Mouse (Mus musculus): Measurements from ENCODE around the gene Stat3.

Stat3 gene

GRCm38 (mm10) chr11:100939512-100940151, at the start of gene Stat3:
Stat3 (minus strand) TSS chr11:100939540.
- DNase-seq, result peak; percentile 100

GRCm38 (mm10) chr11:100988674-100989073, 49.3 kb upstream of the Stat3 start:
- no peak for DNase-seq

- no peak for DNase-seq
Observed at GRCm38 (mm10) chr11:100985607-100986006, 46.3 kb upstream of the Stat3 start.

- no peak for DNase-seq
Observed at GRCm38 (mm10) chr11:100983778-100984131, 44.4 kb upstream of the Stat3 start.

- DNase-seq, result peak; percentile 89
Observed at GRCm38 (mm10) chr11:100983125-100983777, 43.9 kb upstream of the Stat3 start.

- no peak for DNase-seq
Observed at GRCm38 (mm10) chr11:100982087-100982486, 42.7 kb upstream of the Stat3 start.

- DNase-seq, result no peak
Observed at GRCm38 (mm10) chr11:100981236-100981635, 41.9 kb upstream of the Stat3 start.

- no peak for DNase-seq
Observed at GRCm38 (mm10) chr11:100980438-100980837, 41.1 kb upstream of the Stat3 start.

- DNase-seq, result peak; percentile 80
Observed at GRCm38 (mm10) chr11:100979887-100980286, 40.5 kb upstream of the Stat3 start.

GRCm38 (mm10) chr11:100975241-100975640, 35.9 kb upstream of the Stat3 start:
- no peak for DNase-seq

GRCm38 (mm10) chr11:100974381-100974970, 35.1 kb upstream of the Stat3 start:
- DNase-seq, result no peak

GRCm38 (mm10) chr11:100973245-100973644, 33.9 kb upstream of the Stat3 start:
- DNase-seq, result no peak

GRCm38 (mm10) chr11:100971455-100971854, 32.1 kb upstream of the Stat3 start:
- DNase-seq, result no peak

GRCm38 (mm10) chr11:100970557-100970937, 31.2 kb upstream of the Stat3 start, which contains the start of gene Cavin1:
Cavin1 (minus strand) TSS chr11:100970887.
- DNase-seq, result peak; percentile 100

GRCm38 (mm10) chr11:100969744-100970556, 30.6 kb upstream of the Stat3 start:
- DNase-seq, result peak; percentile 89

GRCm38 (mm10) chr11:100969189-100969743, 29.9 kb upstream of the Stat3 start:
- no peak for DNase-seq

- no peak for DNase-seq
Observed at GRCm38 (mm10) chr11:100968501-100968900, 29.2 kb upstream of the Stat3 start.

- DNase-seq, result no peak
Observed at GRCm38 (mm10) chr11:100967881-100968420, 28.6 kb upstream of the Stat3 start.

GRCm38 (mm10) chr11:100967376-100967775, 28.0 kb upstream of the Stat3 start:
- no peak for DNase-seq

- DNase-seq, result no peak
Observed at GRCm38 (mm10) chr11:100965760-100966159, 26.4 kb upstream of the Stat3 start.

GRCm38 (mm10) chr11:100964901-100965542, 25.7 kb upstream of the Stat3 start:
- DNase-seq, result no peak

- no peak for DNase-seq
Observed at GRCm38 (mm10) chr11:100964180-100964579, 24.8 kb upstream of the Stat3 start.

All from lung, postnatal 10 days (tissue).